Mouse (Mus musculus): Measurements from ENCODE around the gene Sbf2.

The Sbf2 gene

DNA sequence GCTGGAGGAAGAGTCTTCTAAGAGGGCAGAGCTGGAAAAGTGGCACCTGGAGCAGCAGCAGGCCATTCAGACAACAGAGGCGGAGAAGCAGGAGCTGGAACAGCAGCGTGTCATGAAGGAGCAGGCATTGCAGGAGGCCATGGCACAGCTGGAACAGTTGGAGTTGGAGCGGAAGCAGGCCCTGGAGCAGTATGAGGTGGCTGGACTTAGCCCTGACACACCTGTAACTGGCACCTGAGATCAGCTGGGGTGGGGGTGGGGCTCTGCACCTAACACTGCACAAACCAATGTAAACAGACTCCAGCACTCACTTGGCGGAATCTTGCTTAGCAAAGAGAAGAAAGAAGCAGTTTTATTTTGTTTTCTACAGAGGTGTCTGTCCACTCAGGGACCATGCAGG is 335.5 kb downstream of the Sbf2 start:
- DNase-seq (ENCODE audit: low spot score in 2 of 2) = no peak

DNA sequence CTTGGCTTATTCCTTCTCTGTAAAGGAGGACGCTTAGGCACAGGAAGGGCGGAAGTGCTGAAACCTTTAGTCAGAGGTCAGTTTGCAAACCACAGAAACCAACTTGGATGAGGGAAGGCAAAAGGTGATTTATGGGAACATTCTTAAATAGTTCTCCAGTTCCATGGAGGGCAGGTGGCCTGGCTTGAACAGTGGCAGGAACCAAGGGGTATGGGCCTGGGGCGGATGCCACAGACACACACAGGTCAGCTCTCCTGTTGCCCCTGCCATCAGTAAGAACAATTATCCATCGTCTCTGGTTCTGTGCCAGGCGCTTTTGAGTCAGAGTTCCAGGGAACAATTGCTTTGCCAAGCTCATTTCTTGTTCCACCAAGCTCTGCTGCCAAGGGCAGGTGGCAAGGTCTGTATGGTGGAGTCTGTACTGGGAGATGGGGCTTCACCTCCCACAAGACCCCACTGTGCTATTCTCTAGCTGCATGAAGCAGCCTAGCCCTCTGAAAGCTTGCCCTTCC is 336.9 kb downstream of the Sbf2 start:
- no peak for DNase-seq (ENCODE audit: low spot score in 2 of 2)

DNA sequence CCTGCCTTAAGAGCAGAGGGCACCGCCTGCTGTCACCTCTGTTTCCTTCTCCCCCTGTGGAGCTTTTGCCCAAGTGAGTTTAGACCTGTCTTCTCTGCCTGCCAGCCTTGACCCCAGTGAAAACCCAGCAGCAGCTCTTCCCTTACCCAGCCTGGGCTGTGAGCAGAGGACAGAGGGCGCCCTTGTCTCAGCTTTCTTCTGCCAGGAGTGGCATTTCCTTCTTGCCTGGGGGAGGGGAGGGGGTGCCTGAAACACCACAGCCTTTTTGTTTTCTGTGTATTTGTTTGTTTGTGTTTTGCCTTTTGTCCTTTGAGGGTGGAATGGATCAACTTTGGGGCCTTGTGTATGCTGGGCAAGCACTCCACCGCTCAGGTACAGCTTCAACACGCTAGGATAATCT is 342.3 kb downstream of the Sbf2 start:
- no peak for DNase-seq (ENCODE audit: low spot score in 2 of 2)

DNA sequence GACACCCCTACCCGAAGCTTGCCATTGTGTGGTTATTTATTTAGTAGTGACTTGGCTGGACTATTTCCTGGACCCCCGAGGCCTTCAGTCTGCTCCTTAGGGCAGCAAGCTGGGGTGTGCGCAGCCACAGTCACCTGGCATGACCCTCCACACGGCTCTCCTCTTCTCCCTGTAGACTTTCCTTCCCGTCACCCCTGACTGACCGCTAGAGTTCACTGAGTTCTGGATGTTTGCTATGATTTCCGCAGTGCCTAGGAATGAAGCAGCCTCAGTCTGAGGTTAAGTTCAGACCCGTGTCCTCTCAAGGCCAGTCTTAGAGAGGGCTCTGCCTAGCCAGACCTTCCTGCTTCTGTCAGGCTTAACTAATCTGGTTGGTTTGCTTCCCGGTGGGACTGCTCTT is 342.9 kb downstream of the Sbf2 start:
- DNase-seq (ENCODE audit: low spot score in 2 of 2) = no peak

DNA sequence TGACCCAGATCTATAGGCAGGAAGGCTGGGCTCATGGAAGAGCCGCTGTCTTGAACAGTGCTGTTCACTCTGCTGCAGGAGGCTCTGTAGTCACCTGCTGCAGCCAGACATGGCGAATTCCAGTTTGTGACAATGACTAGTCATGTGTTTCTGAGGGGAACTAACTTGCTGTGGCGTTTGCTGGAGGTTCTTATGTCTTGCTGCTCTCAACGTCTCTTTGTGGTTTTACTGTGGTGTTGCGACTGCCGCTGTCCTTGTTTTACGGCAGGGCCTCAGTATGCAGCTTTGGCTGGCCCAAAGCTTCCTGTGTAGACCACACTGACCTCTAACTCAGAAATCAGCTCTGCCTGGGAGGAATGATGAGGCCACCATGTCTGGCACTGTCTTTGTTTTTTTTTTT is 344.3 kb downstream of the Sbf2 start:
- DNase-seq (ENCODE audit: low spot score in 2 of 2) = no peak

DNA sequence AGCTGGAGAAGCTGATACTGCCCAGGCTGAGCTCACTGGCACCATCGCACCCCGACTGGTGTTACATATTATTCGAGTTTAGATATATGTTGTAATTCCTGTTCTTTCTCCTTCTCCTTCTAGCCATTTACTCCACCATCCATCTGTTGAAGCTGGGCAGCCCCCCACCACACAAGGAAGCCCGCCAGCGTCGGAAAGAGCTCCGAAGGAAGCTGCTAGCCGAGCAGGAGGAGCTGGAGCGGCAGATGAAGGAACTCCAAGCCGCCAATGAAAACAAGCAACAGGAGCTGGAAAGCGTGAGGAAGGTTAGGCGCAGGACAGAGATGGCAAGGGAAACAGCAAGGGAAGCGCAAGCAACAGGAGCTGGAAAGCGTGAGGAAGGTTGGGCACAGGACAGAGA is 344.9 kb downstream of the Sbf2 start:
- no peak for DNase-seq (ENCODE audit: low spot score in 2 of 2)

DNA sequence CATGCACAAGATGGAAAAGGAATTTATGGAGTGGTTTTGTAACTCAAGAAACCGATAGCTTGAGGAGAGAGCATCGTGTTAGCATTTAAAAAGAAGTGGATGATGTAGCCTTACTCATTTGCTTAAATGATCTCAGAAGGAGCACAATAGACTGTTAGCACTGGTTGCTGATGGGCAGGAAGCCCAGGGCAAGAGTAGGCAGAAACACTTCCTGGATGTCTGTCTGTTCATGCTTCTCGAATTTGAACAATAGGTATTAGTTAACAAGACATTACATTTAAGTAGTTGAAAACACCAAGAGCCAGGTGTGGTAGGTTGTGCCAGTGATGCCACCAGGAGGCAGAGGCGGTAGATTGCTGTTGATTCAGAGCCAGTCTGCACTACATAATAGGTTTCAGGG is 346.2 kb downstream of the Sbf2 start:
- no peak for DNase-seq (ENCODE audit: low spot score in 2 of 2)

DNA sequence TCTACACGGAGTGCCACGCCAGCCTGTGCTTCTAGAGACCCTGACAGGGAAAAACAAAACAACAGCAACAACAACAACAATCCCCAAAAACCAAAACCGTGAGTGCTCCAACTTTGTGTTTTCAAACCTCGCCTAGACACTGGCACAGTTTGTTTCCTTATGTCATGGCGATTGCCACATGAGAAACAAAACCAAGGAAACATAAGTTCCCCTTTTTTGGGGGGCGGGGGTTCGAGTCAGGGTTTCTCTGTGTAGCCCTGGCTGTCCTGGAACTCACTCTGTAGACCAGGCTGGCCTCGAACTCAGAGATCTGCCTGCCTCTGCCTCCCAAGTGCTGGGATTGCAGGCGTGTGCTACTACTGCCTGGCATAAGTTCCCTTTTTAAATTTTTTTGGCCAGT is 346.7 kb downstream of the Sbf2 start:
- no peak for DNase-seq (ENCODE audit: low spot score in 2 of 2)

DNA sequence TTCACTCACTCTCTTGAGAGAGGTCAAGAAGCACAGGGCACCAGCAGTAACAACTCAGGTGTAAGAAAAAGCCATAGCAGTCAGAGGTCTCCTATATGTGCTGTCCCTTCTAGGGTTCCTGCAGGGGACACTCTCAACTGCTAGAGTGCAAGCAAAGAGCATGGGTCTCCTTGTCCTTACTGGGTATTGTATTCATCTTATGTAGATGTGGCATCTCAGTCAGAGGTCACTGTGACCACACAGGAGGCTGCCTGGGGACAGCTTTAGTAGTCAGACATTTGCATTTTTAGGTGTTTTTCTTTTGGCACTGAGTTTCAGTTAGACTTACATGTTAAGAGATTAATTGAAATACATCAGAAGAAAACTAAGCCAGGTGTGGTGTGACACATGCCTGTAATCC is 347.7 kb downstream of the Sbf2 start:
- no peak for DNase-seq (ENCODE audit: low spot score in 2 of 2)

DNA sequence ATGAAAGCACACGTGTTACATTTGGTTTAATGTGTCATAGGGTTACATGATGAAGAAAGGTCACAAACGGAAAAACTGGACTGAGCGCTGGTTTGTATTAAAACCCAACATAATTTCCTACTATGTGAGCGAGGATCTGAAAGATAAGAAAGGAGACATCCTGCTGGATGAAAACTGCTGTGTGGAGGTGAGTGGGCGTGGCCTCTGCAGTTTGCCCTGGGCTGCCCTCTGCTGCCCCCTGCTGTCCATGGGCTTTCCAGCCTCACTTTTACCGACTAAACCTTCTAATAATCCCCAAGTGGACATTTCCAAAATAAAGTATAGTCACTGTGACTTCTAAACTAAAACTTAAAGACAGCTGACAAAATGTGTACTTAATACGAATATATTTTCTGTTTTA is 348.9 kb downstream of the Sbf2 start:
- DNase-seq (ENCODE audit: low spot score in 2 of 2) = peak; percentile 58 to 79

DNA sequence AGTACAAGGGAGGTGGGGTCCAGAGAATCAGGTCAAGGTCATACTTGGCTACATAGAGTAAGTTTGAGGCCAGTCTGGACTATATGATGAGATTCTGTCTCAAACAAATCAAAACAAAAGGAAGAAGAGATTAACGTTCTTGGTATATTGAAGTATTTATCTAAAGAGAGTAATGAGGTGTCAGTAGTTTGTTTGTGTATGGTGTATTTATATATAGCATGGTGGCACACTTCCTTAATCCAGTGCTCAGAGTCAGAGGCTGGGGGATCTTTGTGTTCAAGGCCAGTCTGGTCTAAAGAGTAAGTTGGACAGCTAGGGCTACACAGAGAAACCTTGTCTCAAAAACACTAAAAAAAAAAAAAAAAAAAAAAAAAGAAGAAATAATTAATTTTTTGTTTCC is 351.2 kb downstream of the Sbf2 start:
- DNase-seq (ENCODE audit: low spot score in 2 of 2) = no peak

DNA sequence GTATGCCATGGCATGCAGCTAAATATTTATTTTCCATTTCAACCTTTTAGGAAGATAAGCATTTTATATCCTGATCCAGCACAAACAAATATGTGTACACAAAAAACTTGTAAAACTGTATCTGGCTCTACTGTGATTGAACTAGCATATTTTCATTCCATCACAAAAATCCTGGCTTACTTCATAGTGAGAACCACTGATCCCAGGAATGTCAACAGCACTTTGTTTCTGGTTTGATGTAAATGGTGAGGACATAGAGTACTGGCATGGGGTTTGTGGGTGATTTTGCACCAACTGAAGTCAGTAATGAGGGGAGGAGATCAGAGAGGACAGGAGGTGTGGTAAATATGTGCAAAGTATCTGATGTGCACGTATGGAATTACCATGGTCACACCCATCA is 352.1 kb downstream of the Sbf2 start:
- DNase-seq (ENCODE audit: low spot score in 2 of 2) = no peak

DNA sequence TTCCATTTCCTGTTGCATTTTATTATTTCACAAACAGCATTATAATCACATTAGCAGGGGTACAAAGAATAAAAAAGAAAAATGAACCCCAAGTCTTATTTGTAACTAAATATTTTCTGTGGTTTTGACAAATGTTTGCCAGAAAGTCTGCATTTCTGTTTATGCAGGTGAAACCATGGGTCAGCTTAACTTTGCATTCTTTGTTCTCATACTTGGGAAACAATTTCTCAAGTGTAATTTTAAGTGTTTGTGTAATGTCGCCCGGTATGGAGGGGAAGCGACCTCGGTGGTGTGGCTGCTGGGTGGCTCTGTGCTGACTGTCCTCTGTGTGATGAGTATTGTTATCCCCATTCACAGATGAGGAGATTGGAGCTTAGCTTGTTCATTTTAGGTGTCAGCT is 352.9 kb downstream of the Sbf2 start:
- no peak for DNase-seq (ENCODE audit: low spot score in 2 of 2)

DNA sequence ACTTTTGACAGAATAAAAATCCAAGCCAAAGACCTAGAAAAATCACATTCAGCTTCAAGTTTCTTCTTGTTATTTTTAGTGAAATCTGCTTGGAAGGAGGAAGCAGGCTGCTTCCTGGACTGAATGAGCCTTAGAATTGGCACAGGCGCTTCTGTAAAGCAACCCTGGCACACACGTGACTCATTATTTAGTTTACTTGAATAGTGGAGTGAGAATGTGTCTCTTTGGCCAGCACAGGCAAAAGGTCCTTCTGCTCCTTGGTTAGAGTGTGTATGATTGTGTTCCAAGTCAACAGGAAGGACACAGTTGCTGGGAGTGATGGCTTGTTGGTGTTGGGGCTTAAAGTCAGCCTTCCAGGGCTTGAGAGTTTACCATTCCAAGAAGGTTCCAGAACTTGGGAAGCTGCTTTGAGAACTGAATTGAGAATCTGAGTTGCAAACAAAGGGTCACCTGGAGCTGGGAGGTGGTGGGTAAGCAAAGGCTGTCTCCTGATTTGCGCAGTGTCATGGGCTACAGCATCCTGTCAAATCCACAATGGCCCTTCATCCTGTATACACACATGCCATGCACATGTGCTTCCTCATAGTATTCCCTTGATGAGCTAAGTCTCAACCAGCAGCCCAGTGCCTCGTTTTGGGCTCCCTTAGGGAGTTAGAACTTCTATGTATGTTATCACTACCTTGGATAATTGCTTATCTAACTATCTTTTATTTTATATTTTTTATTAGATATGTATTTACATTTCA is 354.6 kb downstream of the Sbf2 start:
- no peak for DNase-seq (ENCODE audit: low spot score in 2 of 2)

DNA sequence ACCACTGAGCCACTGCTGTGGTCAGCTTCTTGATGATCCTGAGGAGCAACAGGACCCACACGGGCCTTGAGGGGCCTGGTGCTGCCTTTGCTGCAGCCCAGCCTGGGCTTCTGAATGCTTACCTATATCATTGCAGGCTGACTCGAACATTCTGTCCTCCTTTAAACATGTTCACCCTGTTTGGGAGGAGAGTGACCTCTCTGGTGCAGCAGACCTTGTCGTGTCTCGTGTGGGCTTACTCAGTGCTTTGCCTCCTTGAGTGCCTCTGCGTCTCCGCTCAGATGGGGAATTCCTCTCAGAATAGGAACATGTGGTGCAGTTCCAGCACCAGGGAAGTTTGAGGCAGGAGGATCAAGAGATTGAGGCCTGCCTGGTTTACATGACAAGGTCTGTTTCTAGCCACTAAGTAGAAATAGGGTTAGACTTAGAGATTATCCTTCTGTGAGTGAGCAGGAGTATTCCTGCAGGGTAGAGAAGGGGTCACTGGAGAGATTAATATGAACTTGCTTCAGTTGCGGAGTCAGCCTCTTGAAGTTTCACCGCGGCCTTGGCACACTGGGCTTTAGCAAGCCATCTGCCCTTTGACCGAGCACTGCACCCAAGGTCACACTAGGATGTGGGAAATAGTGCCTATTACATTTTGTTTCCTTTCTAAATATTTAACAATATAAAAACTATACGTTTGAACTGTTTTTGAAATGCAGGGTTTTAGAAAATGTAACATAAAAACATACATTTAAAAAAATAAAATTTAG is 356.3 kb downstream of the Sbf2 start:
- no peak for DNase-seq (ENCODE audit: low spot score in 2 of 2)
